Mouse (Mus musculus): ENCODE data around the gene Afg1l. TPM values are rescaled to one million over a fixed set of nuclear protein-coding genes. Genes with fewer than 3 reads are reported as not detected.

Afg1l gene
- polyA plus RNA-seq, 1 experiment from 2014 or later = 6.1 TPM

- Histone ChIP-seq H3K4me2 (replicated peaks) (peak overlapping the region; percentile 98), H3K36me3 (0 out of 2 replicates have a peak, but pooled peaks cover 4% of the 10 kb centered on the region), H3K4me1 (peaks cover 24% of the 10 kb centered on the region), H3K27ac (peak overlapping the region; percentile 99), H3K9ac (peak overlapping the region; percentile 88), H3K27me3 (peaks cover 10% of the 10 kb centered on the region), H3K9me3 (no peaks in the 10 kb centered on the region), H3K4me3 (peak overlapping the region; percentile 81)
- under 1% methylated on average over 77 of the region's 78 CpGs for WGBS
- peak; percentile 93 for ATAC-seq (ENCODE audit: low FRiP score, low read depth)
These were observed 200.7 kb downstream of the Afg1l start for GRCm38 (mm10) chr10:42277476-42278306.

- peak within 1 kb of the TSS; percentile 81 for H3K4me3 ChIP-seq
- under 1% methylated on average over 77 of the region's 88 CpGs for WGBS
These were observed 201.6 kb downstream of the Afg1l start, which contains the start of gene Foxo3 for GRCm38 (mm10) chr10:42276507-42277345. Gene Foxo3, minus strand, starts transcription at chr10:42276755.

GRCm38 (mm10) chr10:42275871-42276501, 202.4 kb downstream of the Afg1l start:
- Histone ChIP-seq H3K4me2 (replicated peaks) (peak overlapping the region; percentile 98), H3K9me3 (no peaks in the 10 kb centered on the region), H3K4me1 (peaks cover 39% of the 10 kb centered on the region), H3K36me3 (0 out of 2 replicates have a peak, but pooled peaks cover 4% of the 10 kb centered on the region), H3K4me3 (peak overlapping the region; percentile 81), H3K27ac (peak overlapping the region; percentile 99), H3K9ac (peak overlapping the region; percentile 88), H3K27me3 (peaks cover 10% of the 10 kb centered on the region)
- peak; percentile 1; the same call in 1 of the 2 replicates for ATAC-seq (ENCODE audit: low FRiP score, low read depth)
- WGBS = under 1% methylated on average over 39 of the region's 40 CpGs

More at GRCm38 (mm10) chr10:42276507-42277345, 201.6 kb downstream of the Afg1l start, which contains the start of gene Foxo3:
- peak within 1 kb of the TSS; percentile 88 for H3K9ac ChIP-seq
- H3K4me1 ChIP-seq = peaks cover 31% of the 10 kb centered on the region
- H3K27ac ChIP-seq = peak within 1 kb of the TSS; percentile 99
- H3K36me3 ChIP-seq = 0 out of 2 replicates have a peak, but pooled peaks cover 4% of the 10 kb centered on the region
- ATAC-seq (ENCODE audit: low FRiP score, low read depth) = peak; percentile 76
- no peaks in the 10 kb centered on the region for H3K9me3 ChIP-seq
- H3K27me3 ChIP-seq = peaks cover 10% of the 10 kb centered on the region
- peak within 1 kb of the TSS; percentile 98 for H3K4me2 ChIP-seq (replicated peaks)

GRCm38 (mm10) chr10:42275401-42275870, 202.9 kb downstream of the Afg1l start:
- 0% methylated on average over 42 of the region's 54 CpGs for WGBS
- Histone ChIP-seq H3K9me3 (no peaks in the 10 kb centered on the region), H3K27ac (peak overlapping the region; percentile 99), H3K4me2 (replicated peaks) (peak overlapping the region; percentile 98), H3K4me3 (peak overlapping the region; percentile 81), H3K9ac (peak overlapping the region; percentile 88), H3K27me3 (peaks cover 10% of the 10 kb centered on the region), H3K36me3 (0 out of 2 replicates have a peak, but pooled peaks cover 4% of the 10 kb centered on the region), H3K4me1 (peaks cover 39% of the 10 kb centered on the region)
- no peak for ATAC-seq (ENCODE audit: low FRiP score, low read depth)

- Histone ChIP-seq H3K4me3 (peak overlapping the region; percentile 81), H3K4me1 (peaks cover 40% of the 10 kb centered on the region), H3K4me2 (replicated peaks) (peak overlapping the region; percentile 98), H3K27me3 (peaks cover 10% of the 10 kb centered on the region), H3K9ac (peak overlapping the region; percentile 88), H3K9me3 (no peaks in the 10 kb centered on the region), H3K36me3 (0 out of 2 replicates have a peak, but pooled peaks cover 4% of the 10 kb centered on the region), H3K27ac (0 out of 2 replicates have a peak overlapping the region, but pooled peaks have one; percentile 99)
- under 1% methylated on average over 65 of the region's 65 CpGs for WGBS
- no peak for ATAC-seq (ENCODE audit: low FRiP score, low read depth)
These were observed 203.5 kb downstream of the Afg1l start for GRCm38 (mm10) chr10:42274712-42275400.

- H3K27me3 ChIP-seq = peaks cover 10% of the 10 kb centered on the region
- 0 out of 2 replicates have a peak, but pooled peaks cover 7% of the 10 kb centered on the region for H3K36me3 ChIP-seq
- H3K4me2 ChIP-seq (replicated peaks) = peak overlapping the region; percentile 98
- 7% methylated on average over 21 of the region's 21 CpGs for WGBS
- H3K4me1 ChIP-seq = peaks cover 47% of the 10 kb centered on the region
- no peaks in the 10 kb centered on the region for H3K9me3 ChIP-seq
- ATAC-seq (ENCODE audit: low FRiP score, low read depth) = no peak
- peak overlapping the region; percentile 81 for H3K4me3 ChIP-seq
- no peak overlapping the region; the same call in 1 of the 2 replicates for H3K27ac ChIP-seq
- peak overlapping the region; percentile 88 for H3K9ac ChIP-seq
These were observed 204.3 kb downstream of the Afg1l start for GRCm38 (mm10) chr10:42273760-42274691.

GRCm38 (mm10) chr10:42273403-42273759, 205.0 kb downstream of the Afg1l start:
- Histone ChIP-seq H3K4me2 (replicated peaks) (peak overlapping the region; percentile 98), H3K27ac (no peak overlapping the region), H3K9me3 (no peaks in the 10 kb centered on the region), H3K27me3 (peaks cover 10% of the 10 kb centered on the region), H3K4me3 (peak overlapping the region; percentile 81), H3K4me1 (peaks cover 45% of the 10 kb centered on the region), H3K36me3 (peaks cover 12% of the 10 kb centered on the region; the same call in 1 of the 2 replicates), H3K9ac (peak overlapping the region; percentile 88; the same call in 1 of the 2 replicates)
- ATAC-seq (ENCODE audit: low FRiP score, low read depth) = no peak
- WGBS = 70% methylated on average over 6 of the region's 6 CpGs

GRCm38 (mm10) chr10:42271454-42272230, 206.7 kb downstream of the Afg1l start:
- 51% methylated on average over 11 of the region's 11 CpGs for WGBS
- Histone ChIP-seq H3K27ac (no peak overlapping the region), H3K9me3 (no peaks in the 10 kb centered on the region), H3K4me1 (peaks cover 45% of the 10 kb centered on the region), H3K27me3 (peaks cover 10% of the 10 kb centered on the region), H3K9ac (no peak overlapping the region), H3K36me3 (peaks cover 25% of the 10 kb centered on the region), H3K4me2 (replicated peaks) (peak overlapping the region; percentile 30), H3K4me3 (no peak overlapping the region)
- ATAC-seq (ENCODE audit: low FRiP score, low read depth) = no peak

GRCm38 (mm10) chr10:42270277-42271083, 207.9 kb downstream of the Afg1l start:
- H3K4me2 ChIP-seq (replicated peaks) = 0 out of 2 replicates have a peak overlapping the region, but pooled peaks have one; percentile 9
- H3K4me3 ChIP-seq = no peak overlapping the region
- 64% methylated on average over 10 of the region's 10 CpGs for WGBS
- peaks cover 10% of the 10 kb centered on the region for H3K27me3 ChIP-seq
- H3K9me3 ChIP-seq = no peaks in the 10 kb centered on the region
- no peak for ATAC-seq (ENCODE audit: low FRiP score, low read depth)
- H3K9ac ChIP-seq = no peak overlapping the region
- H3K36me3 ChIP-seq = peaks cover 37% of the 10 kb centered on the region
- H3K4me1 ChIP-seq = peaks cover 45% of the 10 kb centered on the region
- H3K27ac ChIP-seq = no peak overlapping the region

Measured in limb, embryonic 13.5 days (tissue).